Mouse (Mus musculus) intestine, embryonic 14.5 days (tissue): ENCODE data around the gene Gm20918. TPM values are rescaled to one million over a fixed set of nuclear protein-coding genes. Genes with fewer than 3 reads are reported as not detected.
"Not testable (repeated sequence)": the region's sequence is repeated elsewhere in the genome, so short reads cannot be mapped to it uniquely, and the experiment has no call there.

Experiments
- ATAC-seq: fragments of 200-750 bp; cut with Nextera tagmentation; replicated peaks from 2 replicates; pipeline ENCODE4 v1.8.0; 2017; ENCODE audit warnings: low read depth, moderate number of reproducible peaks, moderate TSS enrichment, moderate library complexity; ENCODE audit not compliant: low FRiP score, low TSS enrichment
- DNase-seq: peaks from one replicate; pipeline ENCODE4 v3.0.0-alpha.2; 2018; ENCODE audit warnings: low spot score
- H3K27ac ChIP-seq: fragments of 300-500 bp; sonication (generic); 2 replicates; pipeline ENCODE4 v1.5.1; 2014; ENCODE audit warnings: low read depth, mild to moderate bottlenecking, control low read depth
- H3K27me3 ChIP-seq: fragments of 300-500 bp; sonication (generic); replicated peaks from 2 replicates; pipeline ENCODE4 v1.6.1; 2014; ENCODE audit warnings: low read length, control low read depth; ENCODE audit not compliant: control insufficient read depth, insufficient read depth
- H3K36me3 ChIP-seq: fragments of 300-500 bp; sonication (generic); 2 replicates; pipeline ENCODE4 v1.6.1; 2014; ENCODE audit warnings: low read length, control low read depth; ENCODE audit not compliant: control insufficient read depth, insufficient read depth
- H3K4me1 ChIP-seq: fragments of 300-500 bp; sonication (generic); replicated peaks from 2 replicates; pipeline ENCODE4 v1.6.1; 2014; ENCODE audit warnings: low read length, control low read depth, mixed read lengths; ENCODE audit not compliant: control insufficient read depth, insufficient read depth
- H3K4me2 ChIP-seq: fragments of 300-500 bp; sonication (generic); 2 replicates; pipeline ENCODE4 v1.6.1; 2014; ENCODE audit warnings: low read length
- H3K4me3 ChIP-seq: fragments of 300-500 bp; sonication (generic); 2 replicates; pipeline ENCODE4 v1.5.1; 2014; ENCODE audit warnings: low read depth, low read length, control low read depth, mixed read lengths
- H3K9ac ChIP-seq: fragments of 300-500 bp; sonication (generic); 2 replicates; pipeline ENCODE4 v1.6.1; 2014; ENCODE audit warnings: mild to moderate bottlenecking, low read length
- H3K9me3 ChIP-seq: fragments of 300-500 bp; sonication (generic); 2 replicates; pipeline ENCODE4 v1.6.1; 2016; ENCODE audit warnings: low read length, control low read depth; ENCODE audit not compliant: control insufficient read depth
- polyA plus RNA-seq: library from polyadenylated mRNA; unstranded; fragments of >200 nt; fragmentation: Nextera tagmentation; extraction: Ambion mirVana; gene quantifications from 2 replicates; pipeline ENCODE4 v1.2.1, GENCODE M21; 2014

Gm20918 gene
- polyA plus RNA-seq: not detected in 2 replicates

DNA sequence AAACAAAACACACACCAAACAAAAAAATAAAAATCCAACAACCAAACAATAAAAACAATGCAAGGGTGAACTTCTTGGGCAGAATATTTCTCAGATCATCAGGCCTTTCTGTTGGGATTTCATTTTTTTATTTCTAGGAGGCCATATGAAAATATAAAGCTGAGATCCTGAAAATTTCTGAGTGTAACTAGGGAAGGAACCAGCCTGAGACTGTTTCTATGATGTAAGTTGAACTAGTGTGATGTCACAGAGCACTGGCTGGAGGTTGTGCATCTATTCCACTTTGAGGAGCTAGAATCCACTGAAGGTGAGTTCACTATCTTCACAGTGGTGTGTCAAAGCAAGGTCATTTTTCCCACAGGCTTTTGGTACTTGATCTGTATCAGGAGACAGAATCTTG lies at the start of gene Gm20918:
TSS of gene Gm20918 (plus strand) at position 301 of the 400 bp plus-strand sequence.
- not testable (repeated sequence) for ATAC-seq, H3K9me3 ChIP-seq, H3K4me3 ChIP-seq, H3K4me2 ChIP-seq, DNase-seq, H3K27ac ChIP-seq, H3K27me3 ChIP-seq, H3K9ac ChIP-seq, H3K4me1 ChIP-seq, H3K36me3 ChIP-seq

Other genes starting within 250 kb of the Gm20918 start
- gene Gm21820, start 205.5 kb downstream of the Gm20918 start, polyA plus RNA-seq: not detected in 2 replicates